Mouse (Mus musculus) cortical plate, adult 2 months (tissue): Measurements from ENCODE around the gene Pfkfb2.
"Not testable (repeated sequence)": the region's sequence is repeated elsewhere in the genome, so short reads cannot be mapped to it uniquely, and the experiment has no call there.

Source experiments
- CTCF ChIP-seq: fragments of 200-500 bp; IDR thresholded peaks from 2 replicates; pipeline ENCODE4 v1.5.1; 2011; ENCODE audit warnings: mild to moderate bottlenecking, control low read depth, low read length; ENCODE audit not compliant: insufficient read depth; ENCODE audit errors: extremely low read depth
- POLR2A ChIP-seq: fragments of 200-500 bp; IDR thresholded peaks from 2 replicates; pipeline ENCODE4 v1.6.1; 2011; ENCODE audit warnings: mild to moderate bottlenecking, low read length, control low read depth; ENCODE audit not compliant: insufficient read depth; ENCODE audit errors: extremely low read depth

GRCm38 (mm10) chr1:130659641-130660040 lies 69.4 kb downstream of the Pfkfb2 start:
- TF ChIP-seq CTCF, POLR2A: not testable (repeated sequence)
